Mouse (Mus musculus) lung, adult 2 months (tissue): ENCODE measurements at regions not wholly inside any gene's neighbourhood (a gene's known extent, or its start where the extent isn't known, plus 50 kb on each side); places are given as distances from the start of the nearest gene placed in this dataset.

Source experiments
- CTCF ChIP-seq: fragments of 200-500 bp; IDR thresholded peaks from 2 replicates; pipeline ENCODE4 v1.5.1; 2011; ENCODE audit warnings: mild to moderate bottlenecking, low read length, control low read depth; ENCODE audit not compliant: insufficient read depth
- POLR2A ChIP-seq: fragments of 200-500 bp; IDR thresholded peaks from 2 replicates; pipeline ENCODE4 v1.6.1; 2011; ENCODE audit warnings: low read depth, mild to moderate bottlenecking, control low read depth, low read length, borderline replicate concordance; ENCODE audit errors: extremely low read depth

DNA sequence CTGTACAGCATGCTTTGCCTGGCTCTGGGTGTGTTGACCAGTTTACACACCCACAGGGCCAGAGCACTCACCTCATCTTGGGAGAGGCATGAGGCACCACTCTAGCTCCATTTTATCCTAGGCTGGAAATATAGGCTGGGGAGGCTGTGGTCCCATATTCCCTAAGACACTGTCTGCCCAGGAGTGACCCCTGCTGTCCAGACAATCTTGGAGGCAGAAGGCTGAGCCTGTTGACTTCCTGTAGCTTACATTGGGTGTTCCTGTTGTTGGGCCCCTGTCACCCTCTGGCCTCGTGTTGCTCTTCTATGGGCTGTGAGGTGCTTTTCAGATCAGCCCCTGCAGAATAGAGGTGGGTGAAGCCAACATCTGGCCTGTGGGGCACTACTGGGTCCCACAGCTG is 112.3 kb downstream of the Pja1 start:
- no peak for TF ChIP-seq POLR2A
- peak; percentile 67 for TF ChIP-seq CTCF
